Mouse (Mus musculus): Measurements from ENCODE around the gene Ap1b1. TPM values are rescaled to one million over a fixed set of nuclear protein-coding genes. Genes with fewer than 3 reads are reported as not detected.
"Not testable (repeated sequence)": the region's sequence is repeated elsewhere in the genome, so short reads cannot be mapped to it uniquely, and the experiment has no call there.

The Ap1b1 gene
- polyA plus RNA-seq, 1 experiment from 2014 or later = 93.8 TPM

DNA sequence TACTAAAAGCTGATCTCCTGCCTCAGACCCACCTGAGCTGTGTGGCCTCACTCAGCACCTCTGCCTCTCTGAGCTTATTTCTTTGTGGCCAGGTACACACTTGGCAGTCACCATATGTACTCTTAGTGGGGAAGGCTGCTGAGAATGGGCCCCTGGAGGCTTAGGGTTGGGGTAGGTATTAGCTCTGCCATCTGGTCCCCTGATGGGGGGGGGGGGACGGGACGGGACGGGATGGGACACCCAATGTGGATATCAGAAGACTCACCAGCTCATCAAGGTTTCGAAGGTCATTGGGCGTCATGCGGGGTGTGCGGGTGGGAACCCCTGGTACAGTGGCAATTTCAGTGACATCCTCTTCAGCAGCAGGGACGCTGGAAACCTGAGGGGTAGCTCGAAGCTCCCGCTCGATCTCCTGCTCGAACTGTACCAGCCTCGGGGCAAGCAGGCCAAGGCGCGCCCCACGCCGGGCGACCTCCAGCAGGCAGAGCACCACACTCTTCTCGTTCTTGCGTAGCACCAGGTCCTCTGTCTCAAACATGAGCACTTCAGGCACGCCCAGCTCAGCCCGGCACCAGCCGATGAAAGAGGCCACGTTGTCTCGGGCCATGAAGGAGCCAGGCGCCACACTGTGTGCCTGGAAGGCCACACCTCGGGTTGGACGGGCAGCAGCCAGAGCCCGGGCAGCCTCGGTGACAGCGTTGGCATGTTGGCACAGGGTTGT, 77.1 kb downstream of the Ap1b1 start:
- Histone ChIP-seq H3K4me2 (peak overlapping the region; percentile 95), H3K9me3 (replicated peaks) (no peaks in the 10 kb centered on the region), H3K27me3 (replicated peaks) (peaks cover 53% of the 10 kb centered on the region), H3K27ac (replicated peaks) (no peak overlapping the region), H3K4me3 (replicated peaks) (peak overlapping the region; percentile 89), H3K9ac (replicated peaks) (peak overlapping the region; percentile 76; the same call in 1 of the 2 replicates), H3K4me1 (peaks cover 59% of the 10 kb centered on the region), H3K36me3 (peaks cover 12% of the 10 kb centered on the region)
- 58% methylated on average over 31 of the region's 31 CpGs for WGBS
- ATAC-seq (ENCODE audit: low FRiP score) = no peak

- peaks cover 52% of the 10 kb centered on the region for H3K4me1 ChIP-seq
- no peak overlapping the region; the same call in 1 of the 2 replicates for H3K27ac ChIP-seq (replicated peaks)
- H3K9me3 ChIP-seq (replicated peaks) = no peaks in the 10 kb centered on the region
- 13% methylated on average over 38 of the region's 38 CpGs for WGBS
- H3K36me3 ChIP-seq = peaks cover 20% of the 10 kb centered on the region
- H3K27me3 ChIP-seq (replicated peaks) = peaks cover 45% of the 10 kb centered on the region
- H3K4me3 ChIP-seq (replicated peaks) = peak overlapping the region; percentile 89
- H3K9ac ChIP-seq (replicated peaks) = peak overlapping the region; percentile 76
- H3K4me2 ChIP-seq = peak overlapping the region; percentile 95
- peak; percentile 11; the same call in 1 of the 2 replicates for ATAC-seq (ENCODE audit: low FRiP score)
Measured at GRCm38 (mm10) chr11:5064282-5065055, 77.8 kb downstream of the Ap1b1 start.

DNA sequence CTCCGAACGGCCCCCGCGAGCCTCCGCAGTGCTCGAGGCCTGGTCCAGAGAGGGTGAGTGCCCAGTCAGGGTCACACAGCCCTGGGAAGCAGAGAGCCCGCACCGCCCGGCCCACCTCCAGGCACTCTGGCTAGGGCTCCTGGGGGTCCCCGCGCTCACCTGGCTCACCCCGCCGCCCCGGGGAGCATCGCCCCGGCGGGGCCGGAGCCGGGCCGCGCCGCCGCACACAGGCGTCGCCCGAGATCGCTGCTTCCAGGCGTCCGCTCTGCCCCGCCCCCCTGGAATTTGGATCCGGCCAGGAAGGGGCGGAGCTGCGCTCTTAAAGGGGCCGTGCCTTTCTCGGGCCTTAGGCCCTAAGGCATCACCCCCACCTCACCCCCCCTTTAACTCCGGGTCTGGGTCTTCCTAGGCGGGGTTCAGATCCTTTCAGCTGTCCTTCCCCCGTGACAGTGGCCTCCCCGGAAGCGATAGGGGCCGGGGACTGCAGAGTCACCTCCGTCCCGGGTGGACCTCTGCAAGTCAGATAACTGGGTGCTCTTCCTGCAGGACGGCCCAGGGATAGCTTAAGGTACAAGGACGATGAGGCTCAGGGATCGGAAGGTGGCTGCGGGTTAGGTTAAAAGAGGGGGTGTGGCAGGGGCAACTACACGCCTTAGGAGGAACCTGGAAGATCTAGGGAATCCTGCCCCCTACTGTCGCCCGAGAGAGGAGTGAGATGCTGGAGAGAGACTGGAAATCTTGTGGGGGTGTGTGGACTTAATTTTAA, 78.6 kb downstream of the Ap1b1 start, which contains the start of gene Gas2l1:
Gene Gas2l1, minus strand, starts transcription at position 272 of the 766 bp plus-strand sequence.
- 1% methylated on average over 50 of the region's 50 CpGs for WGBS
- H3K4me3 ChIP-seq (replicated peaks) = peak within 1 kb of the TSS; percentile 89
- peak within 1 kb of the TSS; percentile 68 for H3K27ac ChIP-seq (replicated peaks)
- peak within 1 kb of the TSS; percentile 76 for H3K9ac ChIP-seq (replicated peaks)
- H3K36me3 ChIP-seq = peaks cover 25% of the 10 kb centered on the region
- H3K4me1 ChIP-seq = peaks cover 47% of the 10 kb centered on the region
- peak; percentile 89 for ATAC-seq (ENCODE audit: low FRiP score)
- peak within 1 kb of the TSS; percentile 95 for H3K4me2 ChIP-seq
- peaks cover 37% of the 10 kb centered on the region for H3K27me3 ChIP-seq (replicated peaks)
- no peaks in the 10 kb centered on the region for H3K9me3 ChIP-seq (replicated peaks)

DNA sequence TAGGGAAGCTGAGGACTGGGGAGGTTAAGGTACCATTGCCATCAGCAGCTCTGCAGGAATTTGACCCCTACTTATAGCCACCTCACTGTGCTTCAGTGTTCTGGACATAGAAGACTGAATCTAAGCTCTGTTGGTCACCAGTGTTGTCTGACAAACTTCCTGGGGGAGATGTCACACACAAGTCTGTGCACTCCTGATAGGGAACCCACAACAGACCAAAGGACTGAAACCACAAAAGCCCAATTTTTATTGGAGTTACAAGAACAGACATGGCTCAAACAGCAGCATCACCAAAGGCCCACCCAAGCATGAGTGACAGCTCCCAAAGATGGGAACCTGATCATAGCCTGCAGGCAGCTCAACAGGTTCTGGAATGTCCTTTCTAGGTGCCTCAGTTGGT, 80.4 kb downstream of the Ap1b1 start:
- peaks cover 20% of the 10 kb centered on the region for H3K27me3 ChIP-seq (replicated peaks)
- H3K9me3 ChIP-seq (replicated peaks) = no peaks in the 10 kb centered on the region
- H3K36me3 ChIP-seq = peaks cover 44% of the 10 kb centered on the region
- H3K9ac ChIP-seq (replicated peaks) = no peak overlapping the region
- H3K4me2 ChIP-seq = no peak overlapping the region
- ATAC-seq (ENCODE audit: low FRiP score) = no peak
- peaks cover 33% of the 10 kb centered on the region for H3K4me1 ChIP-seq
- H3K4me3 ChIP-seq (replicated peaks) = no peak overlapping the region
- no peak overlapping the region for H3K27ac ChIP-seq (replicated peaks)

GRCm38 (mm10) chr11:5068126-5068971, 81.7 kb downstream of the Ap1b1 start:
- Histone ChIP-seq H3K4me2 (no peak overlapping the region), H3K4me3 (replicated peaks) (no peak overlapping the region), H3K36me3 (peaks cover 56% of the 10 kb centered on the region), H3K27me3 (replicated peaks) (peaks cover 7% of the 10 kb centered on the region), H3K9ac (replicated peaks) (no peak overlapping the region), H3K9me3 (replicated peaks) (no peaks in the 10 kb centered on the region), H3K27ac (replicated peaks) (no peak overlapping the region), H3K4me1 (peaks cover 20% of the 10 kb centered on the region)
- no peak for ATAC-seq (ENCODE audit: low FRiP score)
- WGBS = 80% methylated on average over 9 of the region's 9 CpGs

GRCm38 (mm10) chr11:5074882-5075281, 88.3 kb downstream of the Ap1b1 start:
- no peaks in the 10 kb centered on the region for H3K27me3 ChIP-seq (replicated peaks)
- H3K4me1 ChIP-seq = no peaks in the 10 kb centered on the region
- peaks cover 73% of the 10 kb centered on the region for H3K36me3 ChIP-seq
- no peaks in the 10 kb centered on the region for H3K9me3 ChIP-seq (replicated peaks)
- no peak for ATAC-seq (ENCODE audit: low FRiP score)
- no peak overlapping the region for H3K4me3 ChIP-seq (replicated peaks)
- 72% methylated on average over 4 of the region's 4 CpGs for WGBS
- H3K27ac ChIP-seq (replicated peaks) = no peak overlapping the region
- H3K9ac ChIP-seq (replicated peaks) = no peak overlapping the region
- no peak overlapping the region for H3K4me2 ChIP-seq

DNA sequence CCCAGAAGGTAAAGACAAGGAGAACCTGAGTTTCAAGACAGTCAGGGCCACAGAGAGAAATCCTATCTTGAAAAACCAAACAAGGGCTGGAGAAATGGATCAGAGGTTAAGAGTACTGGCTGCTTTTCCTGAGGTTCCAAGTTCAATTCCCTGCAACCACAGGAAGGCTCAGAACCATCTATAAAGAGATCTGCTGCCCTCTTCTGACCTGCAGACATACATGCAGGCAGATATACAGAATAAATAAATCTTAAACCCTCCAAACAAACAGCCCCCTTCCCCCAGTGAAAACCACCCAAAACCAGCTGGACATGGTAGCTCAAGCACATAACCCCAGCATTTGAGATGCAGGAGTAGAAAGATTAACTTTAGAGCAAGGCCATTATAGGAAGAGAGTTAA, 89.1 kb downstream of the Ap1b1 start:
- Histone ChIP-seq H3K27ac (replicated peaks) (no peak overlapping the region), H3K36me3 (peaks cover 73% of the 10 kb centered on the region), H3K9me3 (replicated peaks) (no peaks in the 10 kb centered on the region), H3K4me1 (no peaks in the 10 kb centered on the region), H3K4me3 (replicated peaks) (no peak overlapping the region), H3K27me3 (replicated peaks) (no peaks in the 10 kb centered on the region), H3K4me2 (no peak overlapping the region), H3K9ac (replicated peaks) (no peak overlapping the region)
- no peak for ATAC-seq (ENCODE audit: low FRiP score)

DNA sequence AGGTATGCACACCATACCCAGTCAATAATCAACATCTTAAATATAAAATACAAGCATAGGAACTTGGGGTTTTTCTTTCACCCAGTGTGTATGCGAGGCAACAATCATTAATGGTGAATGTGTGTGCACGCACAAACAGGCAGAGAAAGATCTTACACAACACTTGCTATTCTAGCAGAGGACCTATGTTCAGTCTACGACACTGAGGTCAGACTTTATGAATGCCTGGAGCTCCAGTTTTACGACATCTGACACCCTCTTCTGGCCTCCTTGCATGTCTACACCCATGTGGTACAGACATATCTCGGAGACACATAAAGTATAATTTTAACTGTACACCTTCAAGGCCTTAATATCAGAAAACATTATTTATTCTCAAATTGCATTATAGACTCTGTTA, 90.2 kb downstream of the Ap1b1 start:
- not testable (repeated sequence) for H3K4me1 ChIP-seq; H3K9ac ChIP-seq (replicated peaks); ATAC-seq (ENCODE audit: low FRiP score); H3K4me3 ChIP-seq (replicated peaks); H3K4me2 ChIP-seq; H3K27me3 ChIP-seq (replicated peaks); H3K9me3 ChIP-seq (replicated peaks); H3K27ac ChIP-seq (replicated peaks)
- H3K36me3 ChIP-seq = peaks cover 68% of the 10 kb centered on the region
- 86% methylated on average over 4 of the region's 5 CpGs for WGBS

DNA sequence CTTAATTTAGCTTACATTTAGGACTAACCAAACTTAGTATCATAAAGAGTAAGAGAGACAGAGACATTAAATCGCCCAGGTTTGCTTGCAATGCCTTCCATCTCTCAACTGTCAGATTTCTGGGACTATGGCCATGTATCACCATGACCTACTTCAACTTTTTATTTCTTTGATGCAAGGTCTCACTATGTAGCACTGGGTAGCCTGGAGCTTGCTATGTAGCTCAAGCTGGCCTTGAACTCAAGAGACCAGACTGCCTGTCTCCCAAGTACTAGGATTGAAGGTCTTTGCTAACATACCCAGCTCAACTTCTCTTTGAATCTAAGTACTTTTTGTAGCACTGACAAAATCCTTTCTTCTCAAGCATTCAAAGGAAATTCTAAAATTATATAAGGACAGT, 102.5 kb downstream of the Ap1b1 start:
- H3K27me3 ChIP-seq (replicated peaks) = no peaks in the 10 kb centered on the region
- peaks cover 79% of the 10 kb centered on the region for H3K36me3 ChIP-seq
- no peak overlapping the region for H3K4me3 ChIP-seq (replicated peaks)
- 98% methylated on average over 1 of the region's 1 CpGs for WGBS
- no peak overlapping the region for H3K4me2 ChIP-seq
- H3K27ac ChIP-seq (replicated peaks) = no peak overlapping the region
- peaks cover 4% of the 10 kb centered on the region; the same call in 1 of the 2 replicates for H3K4me1 ChIP-seq
- no peak overlapping the region for H3K9ac ChIP-seq (replicated peaks)
- no peaks in the 10 kb centered on the region for H3K9me3 ChIP-seq (replicated peaks)
- ATAC-seq (ENCODE audit: low FRiP score) = no peak

DNA sequence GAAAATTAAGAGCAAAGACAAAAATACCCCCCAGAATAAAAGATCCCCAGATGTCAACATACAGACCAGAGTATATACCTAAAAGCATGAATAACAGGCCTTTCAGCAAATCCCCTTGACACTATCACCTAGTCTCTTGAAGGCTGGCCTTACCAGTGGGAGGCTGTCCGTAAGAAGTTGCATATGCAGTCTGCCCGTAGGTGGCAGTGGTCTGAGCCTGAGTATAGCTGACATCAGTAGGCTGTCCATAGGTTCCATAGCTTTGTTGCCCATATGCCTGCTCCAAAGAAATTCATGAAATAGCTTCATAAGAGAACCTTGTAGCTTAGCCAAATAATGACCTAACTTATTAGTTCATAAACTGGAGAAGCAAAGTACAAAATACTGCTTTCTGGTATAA, 105.1 kb downstream of the Ap1b1 start:
- no peak overlapping the region for H3K9ac ChIP-seq (replicated peaks)
- 49% methylated on average over 2 of the region's 2 CpGs for WGBS
- H3K4me3 ChIP-seq (replicated peaks) = no peak overlapping the region
- H3K27me3 ChIP-seq (replicated peaks) = no peaks in the 10 kb centered on the region
- H3K4me1 ChIP-seq = peaks cover 16% of the 10 kb centered on the region
- H3K4me2 ChIP-seq = no peak overlapping the region
- no peak for ATAC-seq (ENCODE audit: low FRiP score)
- no peaks in the 10 kb centered on the region for H3K9me3 ChIP-seq (replicated peaks)
- no peak overlapping the region for H3K27ac ChIP-seq (replicated peaks)
- peaks cover 55% of the 10 kb centered on the region for H3K36me3 ChIP-seq

Measured in neural tube, embryonic 15.5 days (tissue).